Mouse (Mus musculus) kidney, postnatal 10 days (tissue): ENCODE measurements at regions not wholly inside any gene's neighbourhood (a gene's known extent, or its start where the extent isn't known, plus 50 kb on each side); places are given as distances from the start of the nearest gene placed in this dataset.

Source experiments
- DNase-seq: peaks from one replicate; pipeline ENCODE4 v3.0.0; 2021; ENCODE audit warnings: mixed read lengths

DNA sequence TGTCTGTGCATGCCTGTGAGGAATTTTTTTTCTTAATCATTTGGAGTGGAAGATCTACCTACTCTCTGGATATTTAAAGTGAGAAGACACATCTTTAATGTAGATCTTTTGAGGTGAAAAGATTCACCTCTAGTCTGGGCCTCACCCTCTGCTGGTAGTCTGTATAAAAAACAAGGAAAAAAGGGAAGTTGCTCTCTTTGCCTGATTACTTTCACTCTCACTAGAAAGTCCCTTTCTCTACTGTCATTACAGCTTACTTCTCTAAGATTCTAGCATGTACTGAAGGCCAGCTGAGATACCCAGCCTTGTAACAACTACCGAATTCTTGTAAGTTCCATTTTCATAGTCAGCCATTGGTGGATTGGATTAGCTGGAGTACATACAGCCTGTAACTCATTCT lies 3791.9 kb downstream of the 9330182O14Rik start:
- no peak for DNase-seq

DNA sequence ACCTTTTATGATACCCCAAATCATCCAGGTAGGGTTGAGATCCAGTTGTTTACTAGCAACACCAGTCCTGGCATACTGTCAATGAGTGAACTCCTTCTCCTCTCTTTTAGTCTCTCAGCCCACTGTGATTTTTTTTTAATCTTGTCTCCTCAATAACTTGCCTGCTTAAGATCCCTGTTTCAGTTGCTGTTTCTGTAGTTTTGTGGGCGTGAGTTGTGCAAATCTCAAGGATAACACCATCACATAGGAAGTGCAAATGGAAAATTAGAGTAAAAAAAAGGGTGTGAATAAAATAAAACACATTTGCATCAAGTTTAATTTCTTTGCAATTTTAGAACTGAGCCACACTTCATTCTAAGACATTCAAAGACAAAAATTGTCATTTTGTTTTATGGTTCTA lies 3799.4 kb downstream of the 9330182O14Rik start:
- no peak for DNase-seq

DNA sequence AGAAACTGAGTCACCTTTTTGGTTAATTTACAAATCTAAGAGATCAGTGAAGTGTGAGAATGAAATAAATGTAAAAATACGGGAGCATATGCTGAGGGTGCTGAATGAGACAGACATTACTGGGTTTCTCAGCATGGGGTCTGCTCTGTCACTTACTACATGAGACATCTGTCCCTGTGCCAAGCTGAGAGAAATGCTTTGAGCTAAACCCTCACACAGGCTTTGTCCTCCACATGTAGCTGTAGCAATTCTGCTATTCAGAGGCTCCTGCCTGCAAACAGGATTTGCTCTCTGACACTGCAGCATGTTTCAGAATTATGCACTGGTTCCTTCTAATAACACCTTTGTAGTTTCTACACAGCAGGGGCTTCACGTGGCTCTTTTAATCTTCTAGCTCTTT lies 3806.3 kb downstream of the 9330182O14Rik start:
- no peak for DNase-seq

DNA sequence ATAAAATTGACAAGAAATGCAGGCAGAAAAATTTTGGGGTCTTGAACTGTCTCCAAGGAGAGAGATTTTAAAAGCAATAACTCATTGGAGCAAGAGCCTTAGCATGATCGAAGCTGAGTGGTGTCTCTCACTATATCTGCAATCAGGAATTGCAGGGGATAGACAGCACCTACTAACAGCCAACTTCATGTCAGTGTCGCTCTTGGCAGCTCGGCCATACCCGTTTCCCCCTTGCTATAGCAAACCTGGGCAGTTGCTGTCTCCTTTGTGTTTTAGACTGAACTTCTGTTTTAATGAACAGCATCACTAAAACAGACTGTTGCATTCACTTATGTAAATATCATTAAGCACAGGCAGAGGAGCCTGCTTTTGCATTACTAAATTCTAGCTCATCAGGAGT lies 3806.7 kb downstream of the 9330182O14Rik start:
- DNase-seq = no peak

DNA sequence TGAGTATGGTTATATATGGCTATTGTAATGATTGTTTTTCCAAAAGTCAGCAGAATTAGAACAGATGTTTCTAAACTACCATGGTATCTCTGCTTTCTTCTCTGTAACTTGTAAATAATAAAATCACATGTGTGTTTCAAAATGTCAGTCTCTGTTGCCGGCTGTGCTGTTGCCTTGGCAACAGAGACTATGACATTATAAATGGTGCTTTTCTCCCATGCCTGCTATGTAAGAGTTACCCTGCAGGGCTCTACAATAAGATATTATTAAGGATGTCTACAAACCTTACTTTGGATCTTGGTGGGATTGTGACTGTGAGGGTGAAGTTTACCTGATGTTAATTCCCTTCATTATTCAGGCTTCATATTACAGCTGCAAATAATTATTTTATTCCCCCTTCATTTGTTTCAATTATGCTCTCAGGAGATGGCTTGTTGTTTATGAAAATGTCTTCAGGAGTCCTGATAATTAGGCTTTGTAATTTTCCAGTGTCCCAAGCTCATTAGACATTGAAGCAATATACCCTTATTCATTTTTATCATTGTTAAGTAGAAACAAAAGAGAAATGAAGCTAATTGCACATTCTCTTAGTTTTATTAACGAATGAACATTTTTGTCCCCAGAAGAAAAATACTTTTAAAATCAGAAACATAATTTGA lies 3808.0 kb downstream of the 9330182O14Rik start:
- DNase-seq = no peak

DNA sequence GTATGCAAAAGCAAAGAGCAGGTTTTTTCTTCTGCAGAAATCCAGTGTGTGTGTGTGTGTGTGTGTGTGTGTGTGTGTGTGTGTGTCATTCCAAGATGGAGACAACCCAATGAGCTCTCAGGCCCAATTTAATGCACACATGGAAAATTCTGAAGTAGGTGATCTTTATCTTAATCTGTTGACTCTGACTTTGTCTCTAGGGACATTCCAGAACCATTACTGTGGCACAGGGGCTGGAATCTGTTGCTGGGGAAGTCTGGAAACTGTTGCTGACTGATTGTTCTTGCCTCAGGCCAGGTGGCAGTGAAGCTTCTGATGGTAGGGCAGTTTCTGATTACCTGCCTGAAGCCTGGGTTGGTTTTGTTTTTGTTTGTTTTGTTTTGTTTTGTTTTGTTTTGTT lies 3850.8 kb downstream of the 9330182O14Rik start:
- DNase-seq = no peak

DNA sequence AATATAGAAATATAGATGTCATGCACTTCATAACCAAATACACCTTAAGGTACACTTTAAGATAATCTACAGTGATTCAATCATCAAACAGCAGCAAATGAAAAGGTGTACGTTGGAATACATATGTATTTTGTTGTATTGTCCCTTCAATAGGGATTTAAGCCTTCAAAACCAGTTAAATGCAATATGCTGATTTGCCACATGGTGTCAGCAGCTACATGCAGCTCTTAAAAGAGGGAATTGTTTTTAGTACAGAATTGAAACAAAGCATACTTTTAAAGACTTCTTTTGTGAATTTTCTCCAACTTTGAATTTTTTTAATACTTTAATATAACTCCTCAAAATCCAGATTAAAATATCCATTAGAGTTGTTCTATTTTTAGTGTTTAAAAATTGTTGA lies 3857.1 kb downstream of the 9330182O14Rik start:
- peak; percentile 29 for DNase-seq

DNA sequence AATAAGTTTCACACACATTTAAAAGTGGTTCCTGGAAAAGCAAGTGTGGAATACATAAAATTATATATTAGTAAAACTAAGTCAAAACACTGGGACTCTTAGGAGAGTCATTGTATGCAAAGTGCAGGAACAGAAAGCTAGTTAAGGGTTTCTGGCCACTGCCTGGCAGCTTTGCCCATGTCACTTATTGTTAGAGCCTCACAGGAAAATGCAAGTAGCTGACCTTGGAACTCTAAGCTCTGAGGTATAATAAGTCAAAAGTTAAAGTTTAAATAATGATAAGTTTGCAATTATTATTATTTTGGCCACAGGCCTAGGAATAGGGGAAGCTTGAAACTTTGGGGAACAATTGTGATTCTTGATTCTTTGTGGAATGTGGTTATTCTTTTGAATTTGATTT lies 3858.8 kb downstream of the 9330182O14Rik start:
- DNase-seq = no peak

DNA sequence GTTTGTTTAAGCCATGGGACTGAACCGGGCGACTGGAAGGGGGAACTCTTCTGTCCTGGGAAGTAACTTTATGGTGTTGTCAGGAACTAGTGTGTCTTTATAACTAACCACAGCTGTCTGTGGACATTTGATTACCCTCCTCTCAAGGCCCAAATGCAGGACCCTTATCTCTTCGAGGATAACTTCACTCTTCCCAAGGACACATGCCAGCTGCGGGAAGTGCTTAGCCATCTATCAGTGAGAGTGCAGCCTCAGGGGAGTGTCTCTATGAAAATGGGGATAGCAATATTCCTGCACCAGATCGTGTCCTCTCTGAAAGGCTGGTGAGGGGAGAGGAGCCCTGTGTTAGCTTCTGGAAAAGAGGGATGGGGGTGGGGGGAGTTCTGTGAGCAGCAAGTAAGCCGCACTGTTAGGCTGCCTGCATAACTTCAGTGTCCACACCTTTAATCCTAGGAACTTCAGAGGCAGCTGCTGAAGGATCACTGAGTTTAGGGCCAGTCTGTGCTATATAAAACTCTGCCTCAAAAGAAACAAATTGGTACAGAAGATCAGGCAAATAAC lies 3892.4 kb downstream of the 9330182O14Rik start:
- DNase-seq = peak; percentile 4

DNA sequence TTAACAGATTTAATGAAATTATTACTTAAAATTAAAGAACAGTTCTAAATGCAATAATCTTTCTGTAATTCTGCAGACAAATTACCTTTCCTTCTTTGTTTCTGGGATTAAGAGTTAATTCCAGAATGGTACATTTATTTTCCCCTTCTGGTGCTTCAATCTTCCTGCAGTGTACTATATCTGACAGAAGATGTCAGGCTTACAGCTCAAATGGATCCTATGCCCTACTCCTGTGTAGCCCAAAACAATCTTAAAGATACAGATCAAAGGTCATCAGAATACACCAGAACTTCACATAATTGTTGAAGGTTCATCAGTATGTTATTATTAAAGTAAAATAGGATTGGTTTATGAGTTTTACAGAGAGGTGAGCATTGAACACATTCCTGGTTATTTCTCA lies 3901.7 kb downstream of the 9330182O14Rik start:
- no peak for DNase-seq

DNA sequence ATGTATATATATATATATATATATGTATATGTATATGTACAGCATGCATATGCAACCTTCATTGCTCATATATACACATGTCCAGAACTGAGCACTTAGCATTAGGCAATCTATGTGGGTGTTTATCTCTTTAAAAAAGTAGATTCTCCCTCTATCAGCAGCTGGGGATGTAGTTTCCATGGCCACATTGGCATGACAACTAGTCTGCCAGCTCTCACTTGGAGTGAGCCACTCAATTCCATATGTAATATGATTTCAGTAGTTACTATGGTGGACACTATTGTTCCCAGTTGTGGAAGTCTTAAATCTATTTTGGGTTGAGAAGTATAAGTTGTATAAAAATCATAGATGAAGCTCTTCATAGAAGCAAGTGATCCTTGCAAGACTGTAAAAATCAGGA lies 3903.7 kb downstream of the 9330182O14Rik start:
- DNase-seq = no peak

DNA sequence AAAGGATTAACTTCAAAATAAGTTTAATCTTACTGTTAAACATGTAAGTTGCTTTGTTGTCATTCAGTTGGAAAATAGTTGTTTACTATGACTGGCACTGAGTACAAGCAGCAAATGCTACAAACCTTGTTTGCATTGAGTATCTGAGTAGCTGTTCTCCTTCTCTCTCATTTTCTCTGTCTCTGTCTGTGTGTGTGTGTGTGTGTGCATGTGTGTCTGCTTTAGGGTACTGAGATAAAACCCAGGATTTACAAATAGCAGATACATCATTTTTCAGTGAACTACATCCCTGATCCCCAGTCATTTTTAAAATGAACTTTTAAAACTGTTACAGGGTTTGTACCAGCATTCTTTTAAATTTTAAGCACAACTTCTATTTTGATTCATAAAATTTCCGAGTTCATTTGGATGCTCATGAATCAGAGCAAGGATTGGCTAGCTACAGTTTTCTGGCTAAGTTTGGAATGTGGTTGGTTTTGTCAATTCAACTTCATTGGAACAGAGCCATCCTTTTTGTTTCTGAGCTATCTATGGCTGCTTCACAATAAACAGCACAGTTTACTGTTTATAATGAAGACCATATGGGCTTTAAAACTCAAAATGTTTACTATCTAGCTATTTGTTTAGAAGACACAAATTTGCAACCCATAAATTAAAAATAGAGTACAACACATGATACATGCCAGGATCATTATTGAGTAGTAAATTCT lies 3916.6 kb downstream of the 9330182O14Rik start:
- DNase-seq = no peak

DNA sequence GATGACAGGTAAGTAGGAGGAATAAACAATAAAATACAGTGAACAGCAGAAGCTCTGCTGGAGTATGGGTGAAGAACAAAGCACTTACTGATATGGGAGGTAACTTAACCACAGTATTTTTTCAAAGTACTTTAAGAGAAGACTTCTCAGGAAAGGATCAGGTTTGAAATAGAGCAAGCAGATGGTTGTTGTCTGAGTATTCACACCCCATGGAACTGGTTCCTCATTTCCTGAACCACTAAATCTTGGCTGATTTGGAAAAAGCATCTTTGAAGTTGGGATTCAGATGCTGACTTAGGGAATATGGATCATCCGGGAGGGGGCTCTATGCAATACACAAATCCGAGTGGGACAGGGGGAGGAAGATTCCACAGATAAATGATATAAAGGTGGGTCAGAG lies 3930.7 kb downstream of the 9330182O14Rik start:
- no peak for DNase-seq

DNA sequence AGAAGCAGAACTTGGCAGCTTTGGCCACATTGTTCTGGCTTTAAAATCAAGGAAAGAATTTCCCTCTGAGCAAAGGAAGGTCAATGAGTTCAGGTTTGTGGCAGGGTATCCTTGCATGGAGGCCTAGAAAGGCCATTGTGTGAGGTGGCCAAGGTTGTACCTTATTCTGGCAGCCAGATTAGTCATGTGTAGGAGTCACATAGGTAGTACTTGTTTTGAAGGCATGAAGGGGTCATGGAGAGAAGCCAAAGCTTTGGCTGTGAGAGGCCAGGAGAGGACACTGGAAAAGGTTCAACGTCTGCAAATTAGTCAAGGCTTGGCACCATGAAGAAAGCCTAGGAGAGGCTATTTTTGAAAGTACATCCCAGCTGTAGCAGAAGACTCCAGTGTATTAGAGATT lies 3949.5 kb downstream of the 9330182O14Rik start:
- no peak for DNase-seq

DNA sequence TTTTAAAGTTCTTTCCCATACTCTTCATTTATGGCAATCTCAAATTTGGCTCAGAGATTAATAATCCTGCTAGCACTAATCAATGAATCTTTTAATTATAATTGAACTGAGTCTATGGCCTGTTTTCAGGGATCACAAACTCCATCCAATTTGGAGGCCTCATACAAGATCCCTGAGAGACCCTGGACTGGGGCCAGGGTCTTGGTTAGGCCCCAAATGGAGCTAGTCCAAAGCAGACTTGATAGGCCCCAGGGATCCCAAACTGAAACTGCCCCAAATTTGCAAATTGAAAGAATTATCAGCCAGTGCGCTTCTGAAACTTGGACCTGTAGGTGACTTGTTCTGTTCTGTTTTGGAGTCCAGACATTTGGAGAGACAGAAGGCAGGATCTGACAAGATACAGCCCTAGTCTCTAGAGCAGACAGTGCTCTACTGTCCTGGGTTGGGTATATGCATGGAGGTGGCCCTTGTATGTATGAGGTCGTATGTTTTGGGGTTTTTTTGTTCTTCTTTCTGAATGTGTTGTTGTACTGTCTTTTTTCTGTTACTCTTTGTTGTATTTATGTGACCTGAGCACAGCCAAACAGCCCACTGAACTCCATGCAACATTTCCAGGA lies 3978.3 kb downstream of the 9330182O14Rik start:
- peak; percentile 5 for DNase-seq

DNA sequence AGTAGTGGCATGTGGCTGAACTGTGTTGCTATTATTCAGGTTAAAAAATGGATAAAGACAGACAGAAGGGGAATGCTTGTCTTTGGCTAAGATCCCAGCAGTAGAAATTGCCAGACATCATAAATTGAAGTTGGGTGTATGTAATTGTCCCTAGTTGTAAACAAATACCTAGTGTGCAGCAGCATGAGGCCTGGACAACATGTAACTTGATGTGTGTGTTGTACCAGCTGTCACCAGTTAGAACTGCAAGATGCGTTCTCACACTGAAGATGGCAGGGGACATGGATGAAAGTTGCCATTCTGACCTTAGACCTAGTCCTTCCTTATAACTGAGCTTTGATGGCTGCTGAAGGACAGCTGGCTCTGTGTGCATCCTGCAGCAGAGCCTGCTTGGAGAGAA lies 4000.0 kb downstream of the 9330182O14Rik start:
- no peak for DNase-seq
